Mouse (Mus musculus): ENCODE results near the gene Spo11. TPM values are rescaled to one million over a fixed set of nuclear protein-coding genes. Genes with fewer than 3 reads are reported as not detected.

Spo11 gene
- total RNA-seq, 1 experiment = 0.13 TPM

GRCm38 (mm10) chr2:172958579-172958978 lies 18.9 kb upstream of the Spo11 start:
- Histone ChIP-seq H3K9me3 (ENCODE audit: control insufficient read depth, insufficient read depth, low read depth, low read length) (no peaks in the 10 kb centered on the region), H3K27ac (ENCODE audit: insufficient read depth, low read depth, low read length, poor library complexity, severe bottlenecking) (no peak overlapping the region), H3K36me3 (ENCODE audit: control insufficient read depth, insufficient read depth, low read length, poor library complexity, severe bottlenecking) (no peaks in the 10 kb centered on the region), H3K9ac (ENCODE audit: insufficient read depth, low read depth, low read length, poor library complexity, severe bottlenecking) (no peak overlapping the region), H3K4me1 (ENCODE audit: control insufficient read depth in 2 of 2, insufficient read depth in 2 of 2, low read length in 2 of 2, poor library complexity in 1 of 2) (peaks cover 0 to 2% of the 10 kb centered on the region in 2 experiments; a peak in 1 of 4 replicates), H3K4me3 (ENCODE audit: insufficient read depth in 1 of 2, low read depth in 1 of 2, low read length in 2 of 2, poor library complexity in 1 of 2, severe bottlenecking in 1 of 2) (no peak overlapping the region)
- no peak for TF ChIP-seq ZC3H11A (IDR thresholded peaks at IDR 0.05; ENCODE audit: borderline replicate concordance, low read depth, low read length)
- TF ChIP-seq MAFK (IDR thresholded peaks at IDR 0.05; ENCODE audit: insufficient read depth, low read depth, low read length) = no peak
- TF ChIP-seq ZNF384 (IDR thresholded peaks at IDR 0.05; ENCODE audit: low read depth, low read length) = no peak
- no peak for TF ChIP-seq HCFC1 (IDR thresholded peaks at IDR 0.05; ENCODE audit: borderline replicate concordance, insufficient read depth, low read length)
- TF ChIP-seq CHD2 (IDR thresholded peaks at IDR 0.05; ENCODE audit: low read depth, low read length) = no peak
- DNase-seq (ENCODE audit: low read depth, low spot score) = no peak
- in situ Hi-C loops (cut with MboI; ENCODE audit: low sequenced_read_pairs in 2 of 2, unreplicated experiment in 2 of 2) = no loop called here

- no peak for DNase-seq (ENCODE audit: low read depth, low spot score)
- TF ChIP-seq ZC3H11A (IDR thresholded peaks at IDR 0.05; ENCODE audit: borderline replicate concordance, low read depth, low read length) (no peak), HCFC1 (IDR thresholded peaks at IDR 0.05; ENCODE audit: borderline replicate concordance, insufficient read depth, low read length) (no peak), ZNF384 (IDR thresholded peaks at IDR 0.05; ENCODE audit: low read depth, low read length) (no peak)
- Histone ChIP-seq H3K36me3 (ENCODE audit: control insufficient read depth, insufficient read depth, low read length, poor library complexity, severe bottlenecking) (no peaks in the 10 kb centered on the region), H3K9ac (ENCODE audit: insufficient read depth, low read depth, low read length, poor library complexity, severe bottlenecking) (no peak overlapping the region), H3K4me1 (ENCODE audit: control insufficient read depth in 2 of 2, insufficient read depth in 2 of 2, low read length in 2 of 2, poor library complexity in 1 of 2) (peaks cover 0 to 2% of the 10 kb centered on the region in 2 experiments; a peak in 1 of 4 replicates), H3K27ac (ENCODE audit: insufficient read depth, low read depth, low read length, poor library complexity, severe bottlenecking) (no peak overlapping the region), H3K9me3 (ENCODE audit: control insufficient read depth, insufficient read depth, low read depth, low read length) (no peaks in the 10 kb centered on the region), H3K4me3 (ENCODE audit: insufficient read depth in 1 of 2, low read depth in 1 of 2, low read length in 2 of 2, poor library complexity in 1 of 2, severe bottlenecking in 1 of 2) (no peak overlapping the region)
- in situ Hi-C loops (cut with MboI; ENCODE audit: low sequenced_read_pairs in 2 of 2, unreplicated experiment in 2 of 2) = no loop called here
Observed at GRCm38 (mm10) chr2:172959006-172959768, 18.3 kb upstream of the Spo11 start.

GRCm38 (mm10) chr2:172960350-172960749 lies 17.1 kb upstream of the Spo11 start:
- Histone ChIP-seq H3K4me1 (ENCODE audit: control insufficient read depth in 2 of 2, insufficient read depth in 2 of 2, low read length in 2 of 2, poor library complexity in 1 of 2) (peaks cover 0 to 2% of the 10 kb centered on the region in 2 experiments; a peak in 1 of 4 replicates), H3K9me3 (ENCODE audit: control insufficient read depth, insufficient read depth, low read depth, low read length) (no peaks in the 10 kb centered on the region), H3K4me3 (ENCODE audit: insufficient read depth in 1 of 2, low read depth in 1 of 2, low read length in 2 of 2, poor library complexity in 1 of 2, severe bottlenecking in 1 of 2) (no peak overlapping the region), H3K9ac (ENCODE audit: insufficient read depth, low read depth, low read length, poor library complexity, severe bottlenecking) (no peak overlapping the region), H3K27ac (ENCODE audit: insufficient read depth, low read depth, low read length, poor library complexity, severe bottlenecking) (no peak overlapping the region), H3K36me3 (ENCODE audit: control insufficient read depth, insufficient read depth, low read length, poor library complexity, severe bottlenecking) (no peaks in the 10 kb centered on the region)
- DNase-seq (ENCODE audit: low read depth, low spot score) = no peak
- TF ChIP-seq ZNF384 (IDR thresholded peaks at IDR 0.05; ENCODE audit: low read depth, low read length) = no peak
- TF ChIP-seq MAFK (IDR thresholded peaks at IDR 0.05; ENCODE audit: insufficient read depth, low read depth, low read length) = no peak
- no peak for TF ChIP-seq CHD2 (IDR thresholded peaks at IDR 0.05; ENCODE audit: low read depth, low read length)
- TF ChIP-seq HCFC1 (IDR thresholded peaks at IDR 0.05; ENCODE audit: borderline replicate concordance, insufficient read depth, low read length) = no peak
- TF ChIP-seq ZC3H11A (IDR thresholded peaks at IDR 0.05; ENCODE audit: borderline replicate concordance, low read depth, low read length) = no peak
- in situ Hi-C loops (cut with MboI; ENCODE audit: low sequenced_read_pairs in 2 of 2, unreplicated experiment in 2 of 2) = no loop called here

GRCm38 (mm10) chr2:172961211-172961610 lies 16.3 kb upstream of the Spo11 start:
- Histone ChIP-seq H3K27ac (ENCODE audit: insufficient read depth, low read depth, low read length, poor library complexity, severe bottlenecking) (no peak overlapping the region), H3K36me3 (ENCODE audit: control insufficient read depth, insufficient read depth, low read length, poor library complexity, severe bottlenecking) (no peaks in the 10 kb centered on the region), H3K4me1 (ENCODE audit: control insufficient read depth in 2 of 2, insufficient read depth in 2 of 2, low read length in 2 of 2, poor library complexity in 1 of 2) (peaks cover 0 to 2% of the 10 kb centered on the region in 2 experiments; a peak in 1 of 4 replicates), H3K4me3 (ENCODE audit: insufficient read depth in 1 of 2, low read depth in 1 of 2, low read length in 2 of 2, poor library complexity in 1 of 2, severe bottlenecking in 1 of 2) (no peak overlapping the region), H3K9ac (ENCODE audit: insufficient read depth, low read depth, low read length, poor library complexity, severe bottlenecking) (no peak overlapping the region), H3K9me3 (ENCODE audit: control insufficient read depth, insufficient read depth, low read depth, low read length) (no peaks in the 10 kb centered on the region)
- no peak for DNase-seq (ENCODE audit: low read depth, low spot score)
- TF ChIP-seq MAFK (IDR thresholded peaks at IDR 0.05; ENCODE audit: insufficient read depth, low read depth, low read length) (no peak), HCFC1 (IDR thresholded peaks at IDR 0.05; ENCODE audit: borderline replicate concordance, insufficient read depth, low read length) (no peak), ZC3H11A (IDR thresholded peaks at IDR 0.05; ENCODE audit: borderline replicate concordance, low read depth, low read length) (no peak), CHD2 (IDR thresholded peaks at IDR 0.05; ENCODE audit: low read depth, low read length) (no peak), ZNF384 (IDR thresholded peaks at IDR 0.05; ENCODE audit: low read depth, low read length) (no peak)
- in situ Hi-C loops (cut with MboI; ENCODE audit: low sequenced_read_pairs in 2 of 2, unreplicated experiment in 2 of 2) = no loop called here
